Comparison of ENCODE assay signal across 8 mouse cellular contexts in the genomic region with DNA sequence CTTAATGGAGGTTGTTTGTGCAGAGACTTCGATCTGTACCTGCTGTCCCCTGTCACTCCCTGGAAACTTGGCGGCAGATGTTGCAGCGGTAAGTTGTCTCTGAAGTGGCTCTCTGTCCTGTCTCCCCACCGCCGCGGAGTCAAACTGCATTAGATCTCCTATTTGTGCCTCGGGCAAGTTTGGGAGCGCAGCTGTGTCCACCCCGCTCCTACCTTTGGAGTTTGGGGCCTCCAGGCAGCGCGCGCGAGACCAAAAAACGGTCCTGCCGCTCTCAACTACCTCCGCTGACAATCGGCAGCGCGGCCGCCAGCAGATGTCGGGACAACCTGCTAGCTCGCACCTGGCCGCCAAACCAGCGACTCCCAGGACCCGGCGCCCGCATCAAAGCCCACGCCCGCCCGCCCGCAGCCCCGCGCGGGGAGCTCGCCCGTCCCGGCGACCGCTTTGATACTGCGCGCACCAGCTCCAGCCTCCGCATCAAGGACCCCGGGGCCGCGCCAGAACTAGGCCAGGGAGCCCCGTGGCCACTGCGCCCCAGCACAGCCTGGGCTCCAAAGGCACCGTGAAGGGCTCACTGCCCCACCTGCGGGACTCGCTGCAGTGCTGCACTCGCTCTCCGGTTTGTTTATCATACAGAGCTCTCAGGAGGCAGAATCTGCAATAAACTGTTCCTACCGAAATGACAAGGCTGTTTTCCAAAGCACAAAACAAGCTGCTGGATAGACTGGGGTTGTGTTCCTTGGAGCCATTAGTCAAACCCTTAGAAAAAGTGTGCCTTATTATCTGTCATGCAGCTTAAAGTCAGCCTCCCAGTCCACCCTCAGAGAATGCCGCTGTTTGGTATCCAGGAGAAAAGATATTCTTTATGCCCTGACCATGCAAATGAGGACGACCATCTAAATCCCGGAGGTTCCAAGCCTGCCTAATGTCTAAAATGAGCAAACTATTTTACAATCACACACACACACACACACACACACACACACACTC.
DNase-seq lines count a peak whose midpoint lies in the region; ATAC-seq lines count a peak whose summit lies in the region.

No protein-coding gene starts in this region.

- H3K4me3 ChIP-seq in brown adipose tissue, adult 24 weeks (ENCODE audit: insufficient read depth, low read depth, low read length) = 0 out of 2 replicates have a peak overlapping the region, but pooled peaks have one; percentile 35
- peak overlapping the region; percentile 57 for H3K4me3 ChIP-seq in forebrain, embryonic 15.5 days
- H3K4me3 ChIP-seq in kidney, embryonic 14.5 days (ENCODE audit: low read length) = peak overlapping the region; percentile 52

- H3K9me3 ChIP-seq in forebrain, embryonic 15.5 days = no peaks in the 10 kb centered on the region
- no peaks in the 10 kb centered on the region for H3K9me3 ChIP-seq in kidney, embryonic 14.5 days (ENCODE audit: control insufficient read depth, low read length)

- WGBS in forebrain, embryonic 15.5 days = 2% methylated on average over 56 of the region's 56 CpGs
- WGBS in kidney, embryonic 14.5 days = 4% methylated on average over 54 of the region's 56 CpGs

- no peaks in the 10 kb centered on the region for H3K4me1 ChIP-seq in brown adipose tissue, adult 24 weeks (ENCODE audit: control insufficient read depth, insufficient read depth, insufficient read length, low read length)
- H3K4me1 ChIP-seq in forebrain, embryonic 15.5 days = peaks cover 10% of the 10 kb centered on the region; the same call in 1 of the 2 replicates
- peaks cover 3% of the 10 kb centered on the region; the same call in 1 of the 2 replicates for H3K4me1 ChIP-seq in kidney, embryonic 14.5 days (ENCODE audit: control insufficient read depth, insufficient read depth, low read length)

- no peaks in the 10 kb centered on the region for H3K27me3 ChIP-seq in forebrain, embryonic 15.5 days
- peaks cover 6% of the 10 kb centered on the region; the same call in 1 of the 2 replicates for H3K27me3 ChIP-seq in kidney, embryonic 14.5 days (ENCODE audit: control insufficient read depth, insufficient read depth, low read length)

- H3K27ac ChIP-seq in brown adipose tissue, adult 24 weeks (replicated peaks; ENCODE audit: low read depth, low read length) = no peak overlapping the region
- no peak overlapping the region for H3K27ac ChIP-seq in forebrain, embryonic 15.5 days (replicated peaks)
- no peak overlapping the region for H3K27ac ChIP-seq in kidney, embryonic 14.5 days (ENCODE audit: low read depth, low read length)

- no peaks in the 10 kb centered on the region for H3K36me3 ChIP-seq in forebrain, embryonic 15.5 days
- H3K36me3 ChIP-seq in kidney, embryonic 14.5 days (ENCODE audit: control insufficient read depth, insufficient read depth, low read length) = no peaks in the 10 kb centered on the region; the same call in 1 of the 2 replicates

- H3K4me2 ChIP-seq in forebrain, embryonic 15.5 days (replicated peaks) = peak overlapping the region; percentile 95
- H3K4me2 ChIP-seq in kidney, embryonic 14.5 days (replicated peaks; ENCODE audit: low read depth, low read length) = peak overlapping the region; percentile 91

- no peak for ATAC-seq in CD4-positive, CD25-positive, alpha-beta regulatory T cell, adult 4 months
- ATAC-seq in forebrain, embryonic 15.5 days (replicated peaks) = peak; percentile 91
- peak; percentile 87 for ATAC-seq in kidney, embryonic 14.5 days (ENCODE audit: low FRiP score, low TSS enrichment)

- peak overlapping the region; percentile 61 for H3K9ac ChIP-seq in forebrain, embryonic 15.5 days (replicated peaks)
- peak overlapping the region; percentile 48; the same call in 1 of the 2 replicates for H3K9ac ChIP-seq in kidney, embryonic 14.5 days (ENCODE audit: low read depth, low read length)

- DNase-seq in CD4-positive, CD25-positive, alpha-beta regulatory T cell, adult 2 months (ENCODE audit: low read depth, low spot score) = peak; percentile 14
- peak; percentile 10 for DNase-seq in liver
- DNase-seq in neural tube, embryonic 10.5 days (ENCODE audit: extremely low spot score, low spot score) = peak; percentile 64
- peak; percentile 17 for DNase-seq in testis, postnatal 14 days (ENCODE audit: low spot score)

Comparison
In these comparisons a context has a peak if more than half of its experiments do, and no peak if none do; other contexts are left out.
1. DNase-seq: peak in every context shown above with its lines; median percentile 64 in neural tube, embryonic 10.5 days; 17 in testis, postnatal 14 days; 14 in CD4-positive, CD25-positive, alpha-beta regulatory T cell, adult 2 months; 10 in liver.